Mouse (Mus musculus): Measurements from ENCODE around the gene Arl3. TPM values are rescaled to one million over a fixed set of nuclear protein-coding genes. Genes with fewer than 3 reads are reported as not detected.

Arl3 gene
- total and polyA plus RNA-seq, 3 experiments = 7.9 to 18.9 (median 12.0) TPM

DNA sequence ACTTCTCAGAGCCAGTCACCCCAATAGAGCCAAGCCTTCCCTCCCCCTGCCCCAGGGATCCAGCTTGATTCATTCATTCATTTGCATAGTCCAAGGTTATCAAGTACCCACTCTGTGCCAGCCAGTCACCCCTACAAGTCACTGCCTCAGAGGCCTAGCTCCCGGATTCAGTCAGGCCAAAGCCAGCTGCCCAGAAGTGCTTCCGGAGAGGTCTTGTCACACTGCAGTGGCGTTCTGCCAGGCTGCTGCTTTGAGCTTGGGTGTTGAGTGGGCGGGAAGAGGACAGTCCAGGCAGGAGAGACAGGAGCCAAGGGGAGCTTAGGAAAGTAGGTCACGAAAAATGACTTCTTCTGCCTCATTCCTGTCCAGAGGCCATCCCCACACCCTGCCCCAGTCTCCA lies 88.5 kb downstream of the Arl3 start:
- Histone ChIP-seq H3K9me3 (replicated peaks) (no peaks in the 10 kb centered on the region), H3K36me3 (replicated peaks) (peaks cover 76% of the 10 kb centered on the region), H3K27me3 (ENCODE audit: insufficient read depth, low read length) (no peaks in the 10 kb centered on the region), H3K4me1 (ENCODE audit: insufficient read depth, low read depth, low read length) (peaks cover 23% of the 10 kb centered on the region), H3K4me3 (ENCODE audit: low read depth, low read length) (no peak overlapping the region)
- ATAC-seq (ENCODE audit: extremely low read depth, insufficient number of reproducible peaks, low FRiP score, poor library complexity, severe bottlenecking) (no peak), DNase-seq (ENCODE audit: low spot score) (no peak)
- TF ChIP-seq POLR2AphosphoS5 (IDR thresholded peaks at IDR 0.05; ENCODE audit: insufficient replicate concordance, low read depth, low read length) (no peak), CTCF (IDR thresholded peaks at IDR 0.05; ENCODE audit: low read depth, low read length) (no peak), GATA1 (IDR thresholded peaks at IDR 0.05; ENCODE audit: borderline replicate concordance, low read length) (no peak), GATA2 (IDR thresholded peaks at IDR 0.05; ENCODE audit: borderline replicate concordance, low read depth, low read length) (no peak), TAL1 (conservative IDR thresholded peaks at IDR 0.05; ENCODE audit: low read depth, low read length) (no peak)

DNA sequence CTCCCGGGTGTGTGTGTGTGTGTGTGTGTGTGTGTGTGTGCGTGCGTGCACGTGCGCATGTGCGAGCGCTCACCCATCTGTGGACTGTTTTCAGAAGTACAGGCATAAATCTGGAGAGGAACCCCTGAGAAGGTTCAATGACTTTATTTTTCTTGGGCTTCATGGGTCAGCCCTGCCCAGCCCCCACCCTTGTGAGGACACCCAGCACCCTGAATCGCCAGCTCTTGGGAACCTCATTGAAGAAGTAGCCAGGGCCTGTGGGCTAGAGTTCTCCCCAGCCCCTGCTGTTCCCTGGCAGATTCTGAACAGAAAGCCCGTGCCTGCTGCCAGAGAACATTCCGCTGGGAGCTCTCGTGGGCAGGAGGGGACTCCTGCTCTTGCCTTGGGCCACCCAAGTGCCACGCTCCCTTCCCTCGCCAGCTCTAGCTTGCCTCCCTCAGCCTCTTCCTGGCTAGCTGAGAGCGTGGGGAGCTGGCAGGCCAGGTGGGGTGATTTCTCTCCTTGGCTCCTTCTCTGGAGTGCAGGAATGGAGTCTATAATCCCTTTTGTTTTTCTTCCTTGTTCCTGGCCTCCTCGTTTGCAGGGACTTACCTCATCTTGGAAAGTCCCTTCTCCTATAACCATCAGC lies 89.2 kb downstream of the Arl3 start:
- H3K4me3 ChIP-seq (ENCODE audit: low read depth, low read length) = no peak overlapping the region
- DNase-seq (ENCODE audit: low spot score) (no peak), ATAC-seq (ENCODE audit: extremely low read depth, insufficient number of reproducible peaks, low FRiP score, poor library complexity, severe bottlenecking) (no peak)
- TF ChIP-seq GATA2 (IDR thresholded peaks at IDR 0.05; ENCODE audit: borderline replicate concordance, low read depth, low read length) (no peak), POLR2AphosphoS5 (IDR thresholded peaks at IDR 0.05; ENCODE audit: insufficient replicate concordance, low read depth, low read length) (no peak), GATA1 (IDR thresholded peaks at IDR 0.05; ENCODE audit: borderline replicate concordance, low read length) (no peak), CTCF (IDR thresholded peaks at IDR 0.05; ENCODE audit: low read depth, low read length) (no peak), TAL1 (conservative IDR thresholded peaks at IDR 0.05; ENCODE audit: low read depth, low read length) (no peak)
- H3K27me3 ChIP-seq (ENCODE audit: insufficient read depth, low read length) = no peaks in the 10 kb centered on the region
- no peaks in the 10 kb centered on the region for H3K9me3 ChIP-seq (replicated peaks)
- peaks cover 80% of the 10 kb centered on the region for H3K36me3 ChIP-seq (replicated peaks)
- H3K4me1 ChIP-seq (ENCODE audit: insufficient read depth, low read depth, low read length) = peaks cover 24% of the 10 kb centered on the region

DNA sequence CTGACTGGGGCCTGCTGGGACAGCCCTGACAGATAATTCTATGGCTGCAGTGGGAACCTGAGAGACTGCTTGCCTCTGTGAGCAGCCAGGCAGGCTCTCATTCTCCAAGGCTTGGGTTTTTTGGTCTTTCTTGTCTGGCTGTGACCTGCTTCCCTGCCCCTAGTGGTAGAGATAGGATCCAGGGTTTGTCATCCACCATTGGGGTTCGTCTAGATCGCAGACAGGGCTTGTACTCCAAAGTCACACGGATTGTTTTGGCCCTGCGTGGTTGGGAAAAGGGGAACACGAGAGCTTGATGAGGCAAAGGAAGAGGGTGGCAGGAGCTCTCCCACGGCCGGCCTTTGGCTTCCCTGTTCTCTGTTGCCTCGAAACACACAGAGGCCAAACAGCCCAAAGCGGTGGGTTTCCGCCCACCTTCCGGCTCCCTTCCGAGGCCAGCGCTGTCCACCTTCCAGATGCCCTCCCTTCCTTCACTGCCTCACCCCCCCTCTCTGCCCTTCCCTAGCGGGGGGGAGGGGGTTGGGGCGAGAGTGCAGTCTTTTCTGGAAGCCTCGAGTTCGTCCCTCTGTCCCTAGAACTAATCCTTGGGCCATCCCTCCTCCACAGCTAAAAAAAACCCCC lies 90.0 kb downstream of the Arl3 start:
- TF ChIP-seq POLR2AphosphoS5 (IDR thresholded peaks at IDR 0.05; ENCODE audit: insufficient replicate concordance, low read depth, low read length) (no peak), CTCF (IDR thresholded peaks at IDR 0.05; ENCODE audit: low read depth, low read length) (0 out of 2 replicates have a peak, but pooled peaks have one; percentile 9)
- Histone ChIP-seq H3K27me3 (ENCODE audit: insufficient read depth, low read length) (no peaks in the 10 kb centered on the region), H3K9me3 (replicated peaks) (no peaks in the 10 kb centered on the region), H3K4me1 (ENCODE audit: insufficient read depth, low read depth, low read length) (peaks cover 31% of the 10 kb centered on the region), H3K4me3 (ENCODE audit: low read depth, low read length) (no peak overlapping the region), H3K36me3 (replicated peaks) (peaks cover 87% of the 10 kb centered on the region)
- DNase-seq (ENCODE audit: low spot score) = no peak
- ATAC-seq (ENCODE audit: extremely low read depth, insufficient number of reproducible peaks, low FRiP score, poor library complexity, severe bottlenecking) = no peak

DNA sequence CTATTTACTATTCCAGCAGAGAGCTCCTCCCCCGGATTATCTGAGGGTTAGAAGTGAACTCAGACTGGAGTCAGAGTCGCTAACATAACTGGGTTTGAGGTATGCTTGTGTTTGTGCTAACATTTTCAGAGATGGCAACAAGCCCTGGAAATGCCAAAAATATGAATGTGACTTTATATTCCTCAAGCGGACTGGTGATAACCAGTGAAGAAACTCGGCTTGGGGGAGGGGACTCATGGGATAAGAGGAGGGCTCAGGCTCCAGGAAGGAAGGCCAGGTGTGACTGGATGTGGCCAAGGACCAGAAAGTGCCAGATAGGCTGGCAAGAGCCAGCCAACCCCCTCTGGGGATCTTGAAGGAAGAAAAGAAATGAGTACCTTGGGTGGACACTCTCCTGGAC lies 91.2 kb downstream of the Arl3 start:
- TF ChIP-seq GATA1 (IDR thresholded peaks at IDR 0.05; ENCODE audit: borderline replicate concordance, low read length) (no peak), POLR2AphosphoS5 (IDR thresholded peaks at IDR 0.05; ENCODE audit: insufficient replicate concordance, low read depth, low read length) (no peak), GATA2 (IDR thresholded peaks at IDR 0.05; ENCODE audit: borderline replicate concordance, low read depth, low read length) (no peak), CTCF (IDR thresholded peaks at IDR 0.05; ENCODE audit: low read depth, low read length) (no peak), TAL1 (conservative IDR thresholded peaks at IDR 0.05; ENCODE audit: low read depth, low read length) (no peak)
- Histone ChIP-seq H3K4me3 (ENCODE audit: low read depth, low read length) (no peak overlapping the region), H3K9me3 (replicated peaks) (no peaks in the 10 kb centered on the region), H3K36me3 (replicated peaks) (peaks cover 87% of the 10 kb centered on the region), H3K4me1 (ENCODE audit: insufficient read depth, low read depth, low read length) (peaks cover 31% of the 10 kb centered on the region), H3K27me3 (ENCODE audit: insufficient read depth, low read length) (no peaks in the 10 kb centered on the region)
- no peak for DNase-seq (ENCODE audit: low spot score)
- ATAC-seq (ENCODE audit: extremely low read depth, insufficient number of reproducible peaks, low FRiP score, poor library complexity, severe bottlenecking) = no peak

DNA sequence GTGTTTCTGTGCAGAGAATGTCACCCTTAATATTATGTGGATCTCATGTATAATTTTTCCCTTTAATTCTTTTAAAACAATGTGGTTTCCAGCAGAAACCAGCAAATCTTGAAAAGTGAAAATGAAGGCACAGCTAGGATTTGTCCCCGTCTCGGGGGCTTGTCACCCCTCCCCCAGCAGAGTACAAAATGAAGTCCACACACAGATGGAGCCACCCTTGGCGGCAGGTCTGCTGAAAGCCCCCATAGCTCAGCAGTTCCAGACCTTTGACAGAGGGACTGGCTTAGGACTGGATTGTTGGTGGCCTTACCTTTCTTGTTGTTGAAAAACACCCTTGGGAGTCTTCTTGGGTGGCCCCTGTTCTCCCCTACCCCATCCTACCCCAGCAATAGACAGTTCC lies 91.6 kb downstream of the Arl3 start:
- Histone ChIP-seq H3K4me1 (ENCODE audit: insufficient read depth, low read depth, low read length) (peaks cover 29% of the 10 kb centered on the region), H3K9me3 (replicated peaks) (no peaks in the 10 kb centered on the region), H3K4me3 (ENCODE audit: low read depth, low read length) (no peak overlapping the region), H3K36me3 (replicated peaks) (peaks cover 85% of the 10 kb centered on the region), H3K27me3 (ENCODE audit: insufficient read depth, low read length) (no peaks in the 10 kb centered on the region)
- no peak for TF ChIP-seq POLR2AphosphoS5 (IDR thresholded peaks at IDR 0.05; ENCODE audit: insufficient replicate concordance, low read depth, low read length)
- no peak for TF ChIP-seq GATA1 (IDR thresholded peaks at IDR 0.05; ENCODE audit: borderline replicate concordance, low read length)
- TF ChIP-seq TAL1 (conservative IDR thresholded peaks at IDR 0.05; ENCODE audit: low read depth, low read length) = no peak
- TF ChIP-seq GATA2 (IDR thresholded peaks at IDR 0.05; ENCODE audit: borderline replicate concordance, low read depth, low read length) = no peak
- no peak for TF ChIP-seq CTCF (IDR thresholded peaks at IDR 0.05; ENCODE audit: low read depth, low read length)
- ATAC-seq (ENCODE audit: extremely low read depth, insufficient number of reproducible peaks, low FRiP score, poor library complexity, severe bottlenecking) = no peak
- DNase-seq (ENCODE audit: low spot score) = no peak

Other genes starting within 250 kb of the Arl3 start
- gene Psd, start 246.0 kb downstream of the Arl3 start, total RNA-seq (2014; fragmentation: Nextera tagmentation) = 1.6 TPM in 1 of 2 replicates, not detected in the other
- gene Psd, start 246.0 kb downstream of the Arl3 start, total RNA-seq (2017) = 0.23 and 1.1 TPM in 2 replicates
- gene Psd, start 246.0 kb downstream of the Arl3 start, polyA plus RNA-seq (2012) = 0.41 and 0.74 TPM in 2 replicates
- gene Fbxl15, start 245.0 kb downstream of the Arl3 start, total RNA-seq (2014; fragmentation: Nextera tagmentation) = 2.0 and 2.2 TPM in 2 replicates
- gene Fbxl15, start 245.0 kb downstream of the Arl3 start, total RNA-seq (2017) = 2.5 and 3.8 TPM in 2 replicates
- 15.2 and 16.5 TPM in 2 replicates for gene Fbxl15, start 245.0 kb downstream of the Arl3 start, polyA plus RNA-seq (2012)
- gene Cuedc2, start 234.5 kb downstream of the Arl3 start, total RNA-seq (2014; fragmentation: Nextera tagmentation) = 39.2 and 73.6 TPM in 2 replicates
- gene Cuedc2, start 234.5 kb downstream of the Arl3 start, total RNA-seq (2017) = 142 and 148 TPM in 2 replicates
- gene Cuedc2, start 234.5 kb downstream of the Arl3 start, polyA plus RNA-seq (2012) = 124 and 147 TPM in 2 replicates
- gene Mfsd13a, start 232.1 kb downstream of the Arl3 start, total RNA-seq (2014; fragmentation: Nextera tagmentation) = not detected in 2 replicates
- gene Mfsd13a, start 232.1 kb downstream of the Arl3 start, total RNA-seq (2017) = not detected in 2 replicates
- 0.08 and 0.20 TPM in 2 replicates for gene Mfsd13a, start 232.1 kb downstream of the Arl3 start, polyA plus RNA-seq (2012)
- gene 2310034G01Rik, start 222.9 kb downstream of the Arl3 start, total RNA-seq (2014; fragmentation: Nextera tagmentation) = not detected in 2 replicates
- not detected in 2 replicates for gene 2310034G01Rik, start 222.9 kb downstream of the Arl3 start, total RNA-seq (2017)
- not detected in 2 replicates for gene 2310034G01Rik, start 222.9 kb downstream of the Arl3 start, polyA plus RNA-seq (2012)
- 75.4 and 92.4 TPM in 2 replicates for gene Actr1a, start 177.4 kb downstream of the Arl3 start, total RNA-seq (2014; fragmentation: Nextera tagmentation)
- 84.5 and 85.6 TPM in 2 replicates for gene Actr1a, start 177.4 kb downstream of the Arl3 start, total RNA-seq (2017)
- gene Actr1a, start 177.4 kb downstream of the Arl3 start, polyA plus RNA-seq (2012) = 19.1 and 24.3 TPM in 2 replicates
- gene Sufu, start 176.3 kb downstream of the Arl3 start, total RNA-seq (2014; fragmentation: Nextera tagmentation) = 25.7 and 30.1 TPM in 2 replicates
- 5.0 and 5.1 TPM in 2 replicates for gene Sufu, start 176.3 kb downstream of the Arl3 start, total RNA-seq (2017)
- gene Sufu, start 176.3 kb downstream of the Arl3 start, polyA plus RNA-seq (2012) = 31.8 and 38.3 TPM in 2 replicates
- gene Trim8, start 71.5 kb downstream of the Arl3 start, total RNA-seq (2014; fragmentation: Nextera tagmentation) = 22.7 and 29.9 TPM in 2 replicates
- 20.3 and 25.3 TPM in 2 replicates for gene Trim8, start 71.5 kb downstream of the Arl3 start, total RNA-seq (2017)
- gene Trim8, start 71.5 kb downstream of the Arl3 start, polyA plus RNA-seq (2012) = 64.5 and 66.0 TPM in 2 replicates
- 0.83 and 5.9 TPM in 2 replicates for gene Sfxn2, start 167 bp upstream of the Arl3 start, total RNA-seq (2014; fragmentation: Nextera tagmentation)
- gene Sfxn2, start 167 bp upstream of the Arl3 start, total RNA-seq (2017) = 2.3 and 2.8 TPM in 2 replicates
- gene Sfxn2, start 167 bp upstream of the Arl3 start, polyA plus RNA-seq (2012) = 0.74 and 1.6 TPM in 2 replicates
- 28.9 and 41.5 TPM in 2 replicates for gene Wbp1l, start 25.9 kb upstream of the Arl3 start, total RNA-seq (2014; fragmentation: Nextera tagmentation)
- 31.9 TPM in 2 replicates for gene Wbp1l, start 25.9 kb upstream of the Arl3 start, total RNA-seq (2017)
- gene Wbp1l, start 25.9 kb upstream of the Arl3 start, polyA plus RNA-seq (2012) = 52.9 and 53.3 TPM in 2 replicates
- gene Cyp17a1, start 100.0 kb upstream of the Arl3 start, total RNA-seq (2014; fragmentation: Nextera tagmentation) = not detected in 2 replicates
- gene Cyp17a1, start 100.0 kb upstream of the Arl3 start, total RNA-seq (2017) = 0.06 and 0.22 TPM in 2 replicates
- not detected in 2 replicates for gene Cyp17a1, start 100.0 kb upstream of the Arl3 start, polyA plus RNA-seq (2012)
- gene Borcs7, start 116.7 kb upstream of the Arl3 start, total RNA-seq (2014; fragmentation: Nextera tagmentation) = 6.5 and 9.5 TPM in 2 replicates
- 4.4 and 5.1 TPM in 2 replicates for gene Borcs7, start 116.7 kb upstream of the Arl3 start, total RNA-seq (2017)
- gene Borcs7, start 116.7 kb upstream of the Arl3 start, polyA plus RNA-seq (2012) = 0.88 and 1.5 TPM in 2 replicates
- not detected in 2 replicates for gene As3mt, start 134.3 kb upstream of the Arl3 start, total RNA-seq (2014; fragmentation: Nextera tagmentation)
- 0.17 and 0.49 TPM in 2 replicates for gene As3mt, start 134.3 kb upstream of the Arl3 start, total RNA-seq (2017)
- not detected in 2 replicates for gene As3mt, start 134.3 kb upstream of the Arl3 start, polyA plus RNA-seq (2012)
- gene Cnnm2, start 188.4 kb upstream of the Arl3 start, total RNA-seq (2014; fragmentation: Nextera tagmentation) = 67.6 and 68.1 TPM in 2 replicates
- gene Cnnm2, start 188.4 kb upstream of the Arl3 start, total RNA-seq (2017) = 16.2 and 16.7 TPM in 2 replicates
- 20.7 and 27.1 TPM in 2 replicates for gene Cnnm2, start 188.4 kb upstream of the Arl3 start, polyA plus RNA-seq (2012)